Mouse (Mus musculus) myocyte (in vitro differentiated cells): ENCODE data around the gene Aip.

ENCODE experiments used
- MAX ChIP-seq: IDR thresholded peaks from one replicate; pipeline ENCODE4 v1.6.1; 2011; ENCODE audit warnings: low read depth, mild to moderate bottlenecking, control low read depth
- POLR2A ChIP-seq: IDR thresholded peaks from one replicate; pipeline ENCODE4 v1.6.1; 2011; ENCODE audit warnings: low read depth, mild to moderate bottlenecking, control low read depth, moderate library complexity; ENCODE audit not compliant: insufficient read length
- TCF12 ChIP-seq: IDR thresholded peaks from one replicate; pipeline ENCODE4 v1.6.1; 2011; ENCODE audit warnings: mild to moderate bottlenecking, control low read depth; ENCODE audit not compliant: poor library complexity, insufficient read depth, severe bottlenecking

DNA sequence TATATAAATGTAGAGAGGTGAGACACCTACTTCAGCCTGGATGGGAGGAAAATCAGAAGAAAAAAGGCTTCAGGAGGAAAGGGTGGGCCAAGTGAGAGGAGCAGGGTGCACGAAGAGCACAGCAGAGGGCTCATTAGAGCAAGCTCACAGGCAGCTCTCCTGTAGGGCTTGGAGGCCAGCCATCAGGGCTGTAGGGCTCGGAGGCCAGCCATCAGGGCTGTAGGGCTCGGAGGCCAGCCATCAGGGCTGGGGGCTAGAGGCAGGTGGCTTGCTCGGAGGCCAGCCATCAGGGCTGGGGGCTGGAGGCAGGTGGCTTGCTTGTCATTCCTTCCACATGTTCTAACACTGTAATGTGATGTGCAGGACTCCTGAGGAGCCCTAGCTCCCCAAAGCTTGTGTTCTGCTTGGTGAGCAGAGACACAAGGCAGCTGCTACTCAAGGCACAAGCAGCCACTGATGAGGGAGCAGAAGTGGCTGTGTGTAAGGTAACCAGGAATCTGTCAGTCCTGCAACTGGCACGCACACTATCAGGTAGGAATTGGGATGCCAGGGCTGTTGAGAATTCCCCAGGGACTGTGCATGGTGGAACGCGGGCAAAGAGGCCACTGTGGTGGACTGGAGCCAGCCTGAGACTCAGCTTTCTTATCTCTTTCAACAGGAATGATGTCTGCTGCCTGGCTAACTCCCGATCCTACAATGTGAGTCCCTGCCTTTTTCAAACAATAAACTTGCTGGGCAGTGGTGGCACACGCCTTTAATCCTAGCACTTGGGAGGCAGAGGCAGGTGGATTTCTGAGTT lies 41.2 kb upstream of the Aip start:
- TF ChIP-seq POLR2A, result no peak
- TF ChIP-seq TCF12, result no peak
- no peak for TF ChIP-seq MAX
